Mouse (Mus musculus) heart, postnatal 14 days (tissue): ENCODE data around the gene Dgkz. TPM values are rescaled to one million over a fixed set of nuclear protein-coding genes. Genes with fewer than 3 reads are reported as not detected.

Experiments
- DNase-seq, 2 experiments: peaks; one replicate each; pipeline ENCODE4 v3.0.0; 2021 to 2022
- intact Hi-C: fragments of 180-260 bp; cut with DNase I; formaldehyde crosslinking; loops from one replicate; pipeline ENCODE4 v1.15.1; 2025
- total RNA-seq, 2 experiments: library from RNA; stranded (reverse); gene quantifications; 2 replicates each; pipeline ENCODE4 v1.2.3; 2021

Gene Dgkz
- total RNA-seq, 2 experiments from 2014 or later: 62.3 to 63.1 TPM

- intact Hi-C loops: no loop called here
- DNase-seq: no peak
These were observed 46.9 kb downstream of the Dgkz start for GRCm38 (mm10) chr2:91928534-91929350.

DNA sequence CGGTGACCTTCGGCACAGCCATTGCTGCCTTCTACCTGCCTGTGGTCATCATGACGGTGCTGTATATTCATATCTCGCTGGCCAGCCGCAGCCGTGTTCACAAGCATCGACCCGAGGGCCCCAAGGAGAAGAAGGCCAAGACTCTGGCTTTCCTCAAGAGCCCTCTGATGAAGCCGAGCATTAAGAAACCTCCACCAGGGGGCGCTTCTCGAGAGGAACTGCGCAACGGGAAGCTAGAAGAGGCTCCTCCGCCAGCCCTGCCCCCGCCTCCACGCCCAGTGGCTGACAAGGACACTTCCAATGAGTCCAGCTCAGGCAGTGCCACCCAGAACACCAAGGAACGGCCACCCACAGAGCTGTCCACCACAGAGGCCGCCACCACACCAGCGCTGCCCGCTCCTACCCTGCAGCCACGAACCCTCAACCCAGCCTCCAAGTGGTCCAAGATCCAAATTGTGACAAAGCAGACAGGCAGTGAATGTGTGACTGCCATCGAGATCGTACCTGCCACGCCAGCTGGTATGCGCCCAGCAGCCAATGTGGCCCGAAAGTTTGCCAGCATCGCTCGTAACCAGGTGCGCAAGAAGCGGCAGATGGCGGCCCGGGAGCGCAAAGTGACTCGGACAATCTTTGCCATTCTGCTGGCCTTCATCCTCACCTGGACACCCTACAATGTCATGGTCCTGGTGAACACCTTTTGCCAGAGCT is 47.7 kb downstream of the Dgkz start:
- peak; percentile 76 to 86 for DNase-seq
- intact Hi-C loops: no loop called here

- intact Hi-C loops: no loop called here
- no peak for DNase-seq
These were observed 48.7 kb downstream of the Dgkz start, which contains the start of gene Chrm4 for GRCm38 (mm10) chr2:91926949-91927348. Gene Chrm4 (plus strand): TSS chr2:91927249.

DNA sequence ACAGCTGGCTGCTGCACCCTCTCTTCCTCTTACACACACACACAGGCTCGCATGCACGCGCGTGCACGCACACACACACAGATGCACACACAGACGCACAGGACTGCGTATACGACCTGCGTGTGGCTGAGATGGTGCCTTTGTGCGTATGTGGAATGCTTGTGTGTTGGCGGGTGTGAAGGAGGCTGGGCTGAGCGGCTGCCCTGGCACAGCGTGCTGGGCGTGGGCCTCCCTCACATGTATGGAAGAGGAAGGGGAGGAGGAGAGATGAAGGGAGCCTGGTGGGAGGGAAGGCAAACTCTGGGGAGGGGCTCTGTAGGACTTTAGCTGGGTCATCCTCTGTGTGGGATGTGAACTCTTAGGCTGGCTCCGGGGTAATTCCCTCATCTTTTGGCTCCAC is 50.2 kb downstream of the Dgkz start:
- no peak for DNase-seq
- intact Hi-C loops: loop anchor here (2.0 kb wide), 1 partner anchor 147 kb away; no protein-coding TSS in a partner anchor

DNA sequence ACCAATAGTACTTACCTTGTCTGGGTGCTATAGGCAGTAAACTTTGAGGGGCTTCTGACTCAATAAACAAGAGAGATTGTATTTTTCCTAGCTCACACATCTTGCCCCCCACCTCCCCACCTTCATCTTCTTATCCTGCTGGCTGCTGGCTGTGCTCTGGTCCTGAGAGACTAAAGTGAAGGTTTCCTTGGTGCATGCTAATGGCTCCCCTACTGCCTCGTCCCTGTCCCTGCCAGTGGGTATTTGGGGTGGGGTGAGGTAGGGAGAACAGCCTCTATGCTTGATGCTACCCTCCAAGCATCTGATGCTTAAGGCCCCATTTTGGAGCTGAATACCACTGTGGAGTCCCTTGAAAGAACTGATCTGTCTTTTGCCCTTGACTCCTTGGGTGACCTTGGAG is 50.9 kb downstream of the Dgkz start:
- DNase-seq: no peak
- intact Hi-C loops: loop anchor here (2.0 kb wide), 1 partner anchor 146 kb away; no protein-coding TSS in a partner anchor

GRCm38 (mm10) chr2:91923415-91924337 is 52.0 kb downstream of the Dgkz start:
- intact Hi-C loops: loop anchor here (2.0 kb wide), 1 partner anchor 145 kb away; no protein-coding TSS in a partner anchor
- peak; percentile 69 to 77 for DNase-seq

- intact Hi-C loops: no loop called here
- no peak for DNase-seq
These were observed 52.9 kb downstream of the Dgkz start for GRCm38 (mm10) chr2:91922586-91923414.

DNA sequence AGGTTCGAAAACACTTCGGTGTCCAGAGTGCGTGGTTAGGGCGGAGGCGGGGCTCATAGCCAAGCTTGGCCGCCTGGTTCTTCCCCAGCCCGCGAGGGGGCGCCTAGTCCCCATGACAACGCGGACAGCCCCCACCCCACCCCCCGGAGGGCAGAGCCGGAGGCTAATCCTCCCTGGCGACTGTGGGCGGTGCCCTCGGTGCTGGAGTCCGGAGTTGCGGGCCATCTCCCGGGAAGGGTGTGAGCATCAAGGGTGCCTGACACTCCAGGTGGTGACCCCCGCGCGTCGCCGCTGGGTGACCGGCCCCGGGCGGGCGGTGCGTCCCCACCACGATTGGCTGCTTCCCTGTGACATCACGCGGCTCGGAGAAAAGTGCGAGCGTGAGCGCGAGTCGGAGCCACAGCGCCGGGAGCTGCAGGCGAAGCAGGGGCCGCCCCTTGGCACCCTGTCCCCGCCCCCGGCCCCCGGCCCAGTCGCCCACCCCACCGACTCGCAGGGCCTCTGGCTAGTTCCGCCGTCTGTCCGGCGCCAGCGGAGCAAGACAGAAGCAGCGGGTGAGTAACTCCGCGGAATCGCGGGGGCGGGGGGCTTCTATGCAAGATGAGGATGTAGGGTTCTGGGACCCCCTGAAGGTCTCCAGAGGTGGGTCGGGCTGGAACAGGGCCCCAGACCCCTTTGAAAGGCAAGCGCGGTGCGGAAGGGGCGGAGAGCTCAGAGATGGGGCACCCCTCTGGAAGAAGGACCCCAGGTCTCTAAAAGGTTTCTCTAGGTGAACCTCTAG is 53.7 kb downstream of the Dgkz start:
- peak; percentile 61 to 68 for DNase-seq
- intact Hi-C loops: no loop called here

- peak; percentile 81 to 88 for DNase-seq
- intact Hi-C loops: no loop called here
These were observed 54.4 kb downstream of the Dgkz start for GRCm38 (mm10) chr2:91921181-91921789.

GRCm38 (mm10) chr2:91920130-91920529 is 55.5 kb downstream of the Dgkz start:
- intact Hi-C loops: no loop called here
- DNase-seq: no peak

- DNase-seq: no peak
- intact Hi-C loops: no loop called here
These were observed 58.6 kb downstream of the Dgkz start for GRCm38 (mm10) chr2:91917096-91917495.

GRCm38 (mm10) chr2:91916346-91916977 is 59.2 kb downstream of the Dgkz start:
- intact Hi-C loops: no loop called here
- DNase-seq: no peak

GRCm38 (mm10) chr2:91913328-91914110 is 62.1 kb downstream of the Dgkz start:
- no peak for DNase-seq
- intact Hi-C loops: no loop called here

DNA sequence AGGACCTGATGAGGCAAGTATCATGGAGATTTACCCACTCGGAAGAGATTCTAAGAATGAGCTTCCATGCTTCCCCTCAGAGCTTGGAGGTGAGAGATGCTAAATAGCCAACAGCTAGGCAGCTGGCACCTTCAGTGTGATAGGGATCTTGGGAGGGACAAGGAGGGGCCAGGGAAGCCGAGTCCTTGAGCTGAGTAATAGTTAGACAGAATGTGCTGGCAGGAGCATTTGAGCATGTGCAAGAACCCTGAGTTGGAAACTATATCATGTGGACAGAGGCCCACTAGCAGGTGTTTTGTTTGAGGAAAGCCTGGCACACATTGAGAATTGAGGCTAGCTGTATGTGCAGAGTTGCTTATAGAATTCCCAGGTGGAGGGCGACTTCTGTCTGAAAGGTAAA is 63.0 kb downstream of the Dgkz start:
- DNase-seq: no peak
- intact Hi-C loops: no loop called here

DNA sequence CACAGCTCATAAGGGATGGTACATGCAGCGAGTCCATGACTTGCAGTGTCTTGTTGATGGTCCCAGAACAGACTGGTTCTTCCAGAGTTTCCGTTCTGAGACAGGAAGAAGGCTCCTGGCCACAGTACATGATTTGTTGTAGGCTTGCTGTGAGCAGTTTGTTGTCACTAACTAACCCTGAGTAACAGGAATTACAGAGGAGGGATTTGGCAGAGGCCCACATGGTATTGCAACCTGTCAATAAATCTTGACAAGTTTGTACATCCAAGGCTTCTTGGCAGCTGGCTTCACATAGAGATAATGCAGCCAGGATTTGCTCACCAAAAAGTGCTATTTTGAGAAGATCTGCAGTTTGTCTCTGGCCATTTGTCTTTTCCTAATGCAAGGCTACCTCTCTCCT is 69.5 kb downstream of the Dgkz start:
- DNase-seq: no peak
- intact Hi-C loops: no loop called here

DNA sequence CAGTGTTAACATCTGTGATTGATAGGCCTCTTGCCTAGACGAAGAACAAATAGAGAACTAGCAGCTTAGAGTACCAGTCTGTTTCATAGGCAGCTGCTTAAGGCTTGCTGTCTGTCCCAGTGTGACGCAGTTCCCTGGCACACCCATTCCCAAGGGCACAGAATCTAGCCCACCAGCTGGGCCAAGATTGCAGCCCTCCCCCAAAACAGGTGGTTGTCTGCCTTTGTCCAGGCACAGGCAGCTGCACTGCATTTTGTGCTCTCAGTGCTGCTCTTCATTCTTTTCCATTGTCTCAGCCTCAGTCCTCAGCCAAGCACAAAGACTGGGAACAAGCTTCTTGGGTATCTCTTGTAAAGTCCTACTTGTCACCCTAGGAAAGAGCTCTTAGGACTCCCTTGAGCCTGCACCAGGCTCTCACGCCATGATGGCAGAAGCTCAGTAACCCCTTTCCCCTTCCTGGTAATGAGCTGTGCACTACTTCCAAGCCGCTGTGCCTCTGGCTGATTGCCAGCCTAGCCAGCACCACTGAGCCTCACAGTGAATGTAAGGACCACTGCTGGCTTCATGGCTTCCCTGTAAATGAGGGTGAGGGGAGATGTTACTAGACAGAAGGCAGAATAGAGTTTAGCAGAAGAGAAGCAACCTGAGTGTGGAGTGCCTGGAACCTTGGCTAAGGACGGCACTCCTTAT is 70.9 kb downstream of the Dgkz start:
- intact Hi-C loops: no loop called here
- DNase-seq: no peak
